Mouse (Mus musculus) c-Kit-negative CD71-positive TER-119-positive erythroid progenitor cells, embryonic 14.5 days (primary cell): ENCODE data around the gene Hdac8.

ENCODE experiments used
- DNase-seq: peaks from one replicate; pipeline ENCODE4 v3.0.0-alpha.2; 2013; ENCODE audit warnings: low read depth, low spot score

Hdac8 gene

DNA sequence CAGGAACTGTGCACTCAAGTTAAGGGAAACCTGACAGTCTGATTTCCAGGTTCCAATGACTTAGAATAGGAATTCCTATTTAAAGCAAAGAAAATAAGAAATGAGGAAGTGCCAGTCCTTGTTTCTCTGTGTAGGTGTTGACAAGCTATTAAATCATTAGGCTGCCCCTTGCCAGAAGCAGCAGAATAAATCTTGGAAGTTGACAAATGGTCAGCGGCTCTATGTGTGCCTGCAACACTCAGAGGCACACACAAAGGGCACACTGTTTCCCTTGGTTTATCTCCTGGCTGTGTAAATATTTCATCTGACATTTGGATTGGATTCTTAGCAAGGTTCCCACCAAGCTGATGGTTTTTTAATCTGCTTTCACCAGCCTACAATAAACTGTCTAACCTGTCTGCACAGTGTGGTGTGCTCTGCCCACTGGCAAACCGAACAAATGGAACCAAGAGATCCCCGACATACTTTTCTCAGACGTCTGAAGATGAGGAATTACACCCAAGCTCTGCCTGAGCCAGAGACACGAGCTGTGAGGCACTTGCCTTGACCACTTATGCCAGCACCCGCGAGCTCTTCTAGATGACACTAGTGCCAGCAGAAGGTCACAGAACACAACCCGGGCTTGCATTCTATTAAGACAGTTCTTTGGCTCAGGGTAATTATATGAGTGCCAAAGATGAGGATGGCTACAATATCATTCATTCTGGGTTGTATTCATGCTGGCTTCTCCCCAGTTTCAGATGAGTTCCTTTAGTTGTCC is 165.6 kb downstream of the Hdac8 start:
- no peak for DNase-seq

DNA sequence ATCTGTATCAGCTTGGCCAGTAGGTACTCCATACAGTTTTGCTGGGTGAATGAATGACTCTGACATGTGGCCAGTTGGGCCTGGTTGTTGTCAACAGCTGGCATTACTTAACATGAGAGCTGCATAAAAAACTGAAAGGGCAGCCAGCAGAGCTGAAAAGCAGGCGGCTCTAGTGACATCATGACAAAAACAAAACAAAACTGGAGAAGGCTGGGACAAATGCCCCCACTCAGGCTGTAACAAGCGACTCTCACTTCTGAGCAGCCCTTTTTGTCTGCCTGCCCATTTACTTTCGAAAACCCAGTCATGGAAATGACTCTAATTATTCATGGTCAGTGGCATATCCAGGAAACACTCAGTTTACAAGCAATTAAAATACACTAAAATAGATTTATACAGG is 185.5 kb downstream of the Hdac8 start:
- no peak for DNase-seq

DNA sequence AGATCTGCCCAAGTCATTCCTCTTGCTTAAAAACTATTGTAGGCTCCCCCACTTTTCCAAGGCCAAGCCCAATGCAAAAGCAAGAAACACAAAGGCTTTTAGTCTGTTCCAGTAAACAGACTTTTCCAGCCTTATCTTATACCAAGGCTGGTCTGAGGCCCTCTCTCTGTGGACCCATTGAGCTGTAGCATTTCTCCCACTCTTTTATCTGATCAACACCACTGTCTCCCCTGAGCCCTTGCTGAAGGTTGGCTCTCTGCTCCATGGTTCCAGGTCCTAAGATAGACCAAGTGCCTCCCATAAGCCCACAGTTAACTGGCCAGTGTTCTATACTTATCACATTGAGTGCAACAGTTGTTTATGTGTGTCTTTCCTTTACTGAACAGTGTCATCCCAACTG is 185.9 kb downstream of the Hdac8 start:
- no peak for DNase-seq

DNA sequence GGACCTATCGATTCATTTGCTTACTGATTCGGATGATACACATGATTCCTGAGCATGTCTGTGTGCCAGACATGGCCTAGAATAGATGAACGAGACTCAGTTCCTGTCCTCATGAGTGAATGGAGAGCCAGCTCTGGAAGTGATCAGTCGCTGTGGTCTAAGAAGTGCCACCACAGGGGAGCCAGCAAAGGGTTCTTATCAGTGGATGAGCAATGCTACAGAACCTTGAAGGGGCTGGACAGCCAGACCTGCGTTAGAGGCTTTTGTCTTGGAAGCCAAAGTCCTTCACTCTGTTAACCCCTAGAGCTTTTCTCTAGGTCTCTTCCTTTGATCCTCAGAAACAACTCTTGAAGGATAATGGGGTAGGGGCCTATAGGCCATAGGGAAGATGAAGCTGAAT is 186.4 kb downstream of the Hdac8 start:
- no peak for DNase-seq

DNA sequence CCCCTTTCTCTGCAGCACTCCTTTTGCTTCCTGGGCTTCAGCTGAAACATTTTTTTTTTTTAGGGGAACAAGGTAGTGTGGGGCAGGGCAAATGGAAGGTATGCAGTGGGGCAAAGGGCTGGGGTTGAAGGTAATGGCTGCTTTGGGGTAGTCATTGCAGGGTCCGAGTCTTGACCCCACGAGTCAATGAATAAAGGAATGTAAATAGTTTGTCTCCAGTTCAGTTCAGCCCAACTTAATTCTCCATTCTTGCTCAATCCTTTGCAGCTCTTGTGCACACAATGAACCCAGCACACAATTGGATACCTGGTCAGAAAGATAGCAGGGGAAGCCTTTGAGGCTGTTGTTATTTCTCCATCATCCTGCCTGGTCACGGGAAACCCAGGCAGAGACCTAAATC is 194.0 kb downstream of the Hdac8 start:
- DNase-seq, result no peak

DNA sequence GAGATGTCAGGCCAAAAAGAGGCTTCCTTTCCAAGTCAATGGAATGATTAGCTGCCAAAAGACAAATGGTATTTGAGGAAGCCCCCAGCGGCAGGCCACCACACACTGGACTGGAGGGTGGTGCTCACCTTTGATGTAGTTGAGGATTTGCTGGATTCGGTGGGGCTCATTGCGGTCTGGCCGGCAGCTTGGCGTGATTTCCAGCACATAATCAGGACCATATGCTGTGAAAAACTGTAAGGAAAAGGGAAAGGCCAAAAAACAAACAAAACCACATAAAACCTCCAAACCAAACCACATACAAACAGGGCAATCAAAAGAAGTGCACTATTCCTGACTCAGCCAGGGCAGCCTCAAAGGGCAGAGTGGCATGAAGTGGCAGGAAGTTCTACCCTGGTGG is 197.6 kb downstream of the Hdac8 start:
- DNase-seq, result no peak

DNA sequence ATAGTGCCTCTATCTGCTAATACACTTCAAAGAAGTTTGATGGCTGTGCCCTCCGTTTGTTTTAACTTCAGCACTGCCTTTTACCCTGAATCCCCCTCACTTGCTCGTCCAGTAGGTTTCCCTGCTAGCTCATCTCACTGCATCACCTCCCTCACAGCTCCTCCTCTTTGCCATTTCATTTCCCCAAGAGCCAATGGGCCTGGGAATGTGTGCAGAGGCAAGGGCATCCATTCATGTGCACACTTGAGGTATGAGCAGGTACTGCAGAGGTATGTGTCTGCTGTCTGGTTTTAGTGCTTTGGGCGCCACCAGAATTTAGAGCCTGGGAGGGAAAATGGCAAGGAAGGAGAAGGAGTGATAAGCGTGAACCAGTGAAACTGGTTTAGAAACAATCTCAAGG is 199.4 kb downstream of the Hdac8 start:
- no peak for DNase-seq

DNA sequence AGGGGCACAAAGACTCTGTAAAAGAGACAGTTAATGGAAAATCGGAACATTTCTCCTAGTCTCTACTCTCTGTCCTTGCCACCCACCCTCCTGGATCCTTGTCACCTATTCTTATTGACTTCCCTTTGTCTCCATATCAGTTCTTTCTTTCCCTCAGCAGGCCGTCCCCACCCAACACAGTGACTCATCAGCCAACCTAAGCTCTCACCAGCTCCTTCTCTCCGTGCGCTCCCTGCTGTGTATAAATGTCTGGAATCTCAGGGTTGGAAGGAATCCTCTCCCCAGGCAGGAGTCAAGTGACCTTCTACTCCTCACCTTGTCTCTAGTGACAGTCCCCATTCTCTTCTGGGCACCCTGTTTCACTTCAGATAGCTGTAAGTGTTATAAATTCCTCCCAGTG is 200.2 kb downstream of the Hdac8 start:
- no peak for DNase-seq

DNA sequence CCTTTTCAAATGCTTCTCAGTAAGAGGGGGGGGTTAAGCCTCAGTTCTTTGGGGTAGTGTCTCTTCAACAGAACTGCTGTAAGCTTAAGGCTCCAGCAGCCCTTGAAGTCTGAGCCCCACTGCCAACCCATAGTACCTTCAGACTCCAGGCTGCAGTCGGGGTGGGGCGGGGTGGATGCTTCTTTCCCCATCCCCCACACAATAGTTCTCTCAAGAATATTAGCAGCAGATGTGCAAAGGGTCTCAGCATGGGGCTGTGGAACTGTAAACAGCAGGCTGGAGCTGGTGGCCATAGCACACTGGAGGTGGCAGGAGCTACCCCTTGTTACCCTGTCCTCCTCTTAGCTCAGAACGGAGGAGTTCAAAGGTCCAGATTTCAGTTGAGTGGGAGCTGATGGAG is 202.7 kb downstream of the Hdac8 start:
- DNase-seq, result no peak

DNA sequence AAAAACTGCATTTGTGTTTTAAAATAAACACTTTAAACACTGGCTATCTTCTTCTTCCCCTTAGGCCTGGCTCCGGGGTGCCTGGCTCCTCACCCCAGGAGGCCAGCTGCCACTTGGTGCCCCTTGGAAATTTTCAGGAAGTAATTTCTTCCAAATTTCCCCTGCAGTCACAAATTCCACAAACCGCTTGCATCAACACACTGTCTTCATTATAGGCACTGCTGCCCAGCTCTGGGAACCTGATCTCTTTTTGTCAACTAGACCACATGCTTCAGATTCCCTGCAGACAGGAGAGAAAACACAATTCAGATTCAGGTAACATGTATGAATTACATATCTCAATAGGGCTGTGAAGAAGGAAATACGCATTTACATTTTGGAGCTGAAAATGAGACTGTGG is 220.3 kb downstream of the Hdac8 start:
- no peak for DNase-seq

DNA sequence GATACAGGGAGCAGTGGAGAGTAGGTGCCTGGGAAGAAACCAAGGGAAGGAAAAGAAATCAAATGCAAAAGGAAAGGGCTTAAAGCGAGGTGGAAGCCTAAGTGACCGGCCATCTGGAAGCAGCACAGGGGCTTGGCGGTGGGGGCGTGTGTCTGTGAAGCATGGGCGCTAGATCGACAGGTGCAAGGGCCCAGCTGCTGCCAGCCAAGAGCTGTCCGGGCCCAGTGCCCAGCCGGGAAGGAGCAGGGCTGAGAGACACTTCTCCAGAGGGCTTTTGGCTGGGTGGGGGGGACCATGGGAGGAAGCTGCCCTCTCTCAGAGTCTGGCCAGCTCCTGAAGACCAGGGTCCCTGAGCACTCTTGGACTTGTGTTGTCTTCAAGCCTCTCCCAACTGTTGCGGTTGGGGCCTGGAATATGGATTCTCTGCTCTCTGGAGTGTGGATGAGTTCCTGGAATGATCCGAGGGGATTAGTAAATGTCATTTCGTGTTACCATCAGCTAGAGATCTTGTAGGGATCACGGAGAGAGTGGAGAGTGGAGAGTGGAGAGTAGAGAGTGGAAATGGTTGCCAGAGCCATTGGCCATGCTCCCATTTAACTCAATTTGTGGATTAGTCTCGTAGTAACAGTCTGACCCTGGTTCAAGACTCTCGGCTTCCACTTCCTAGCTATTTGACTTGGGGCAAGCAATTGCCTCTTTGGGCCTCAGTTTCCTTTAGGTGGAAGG is 242.4 kb downstream of the Hdac8 start:
- no peak for DNase-seq

DNA sequence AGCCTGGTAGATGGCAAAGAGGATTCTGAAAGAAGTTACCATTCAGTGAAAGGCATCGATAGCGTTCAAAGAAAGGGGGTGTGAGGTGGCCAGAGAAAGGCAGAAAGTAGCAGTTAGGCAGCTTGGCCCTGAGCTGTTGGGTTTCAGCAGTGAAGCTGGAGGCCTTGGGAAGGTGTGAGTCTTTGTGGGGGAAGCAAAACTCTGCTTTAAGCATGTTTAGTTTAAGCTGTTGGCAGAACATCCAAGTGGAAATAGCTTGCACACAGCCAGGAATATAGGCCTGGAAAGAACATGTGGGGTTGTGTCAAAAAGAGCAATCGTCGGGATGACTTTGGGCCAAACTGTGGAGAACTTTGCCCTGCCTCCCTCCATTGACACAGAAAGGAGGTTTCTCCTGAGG is 245.4 kb downstream of the Hdac8 start:
- DNase-seq, result no peak

DNA sequence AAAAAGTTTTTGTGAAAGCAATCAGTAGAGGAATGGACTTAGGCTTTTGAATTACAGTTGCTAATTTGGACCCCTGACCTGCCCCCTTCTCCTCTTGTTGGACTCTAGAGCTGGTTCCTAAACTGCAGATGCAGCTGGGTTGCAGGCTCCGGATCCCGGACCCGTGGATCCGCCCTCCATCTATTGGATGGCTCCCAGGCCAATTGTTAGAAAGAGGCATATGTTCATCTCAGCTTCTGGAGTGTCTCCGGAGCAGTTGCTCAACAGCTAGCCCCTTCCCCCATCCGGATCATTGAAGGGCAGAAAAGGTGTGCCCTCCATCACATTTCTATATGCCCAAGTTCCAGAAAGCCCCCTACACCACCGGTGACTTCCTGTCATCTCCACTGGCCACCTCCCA is 251.3 kb downstream of the Hdac8 start:
- DNase-seq, result no peak

DNA sequence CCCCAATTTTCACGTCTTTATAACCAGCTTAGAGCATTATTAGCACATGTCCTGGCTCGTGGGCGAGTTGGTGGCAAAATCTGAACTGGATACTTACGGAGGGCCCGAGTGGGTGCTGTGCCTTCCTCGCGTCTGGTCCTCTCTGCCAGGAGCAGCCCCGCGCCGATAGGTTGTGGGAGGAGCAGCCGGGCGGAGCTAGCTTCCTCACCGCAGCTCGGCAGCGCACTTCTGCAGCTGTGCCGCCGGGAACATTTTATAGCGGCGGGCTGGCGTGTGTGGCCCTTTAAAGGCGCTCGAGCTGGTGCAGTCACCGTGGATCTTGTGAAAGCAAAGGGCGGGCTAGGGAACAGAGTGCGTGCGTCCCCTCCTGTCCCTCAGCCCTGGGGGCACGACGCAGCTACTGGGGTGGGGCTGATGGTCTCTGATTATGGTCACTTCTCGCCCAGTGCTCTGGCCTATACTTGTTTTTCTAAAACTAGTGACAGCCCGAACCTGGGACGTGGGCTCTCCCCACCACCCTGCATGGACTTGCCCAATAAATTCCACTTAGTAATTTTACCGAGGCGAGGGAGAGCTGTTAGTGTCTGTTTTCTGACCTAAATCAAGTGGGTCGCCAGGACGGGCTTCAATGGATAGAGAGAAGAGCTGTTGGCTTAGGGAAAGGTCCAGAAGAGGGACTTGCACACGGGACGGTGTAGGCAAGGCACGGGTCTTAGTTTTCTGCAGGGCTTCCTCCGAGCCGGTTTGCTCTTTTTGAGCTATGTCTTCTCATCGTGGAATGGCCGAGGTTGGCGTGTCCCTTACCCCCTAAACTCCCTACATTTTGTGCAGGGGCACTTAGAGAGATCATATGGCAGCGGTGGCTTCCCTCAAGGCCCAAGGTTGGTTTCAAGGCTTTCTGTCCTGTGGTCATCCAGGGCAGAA is 253.0 kb downstream of the Hdac8 start, which contains the start of gene Cited1:
TSS of gene Cited1 (minus strand) at position 245 of the 924 bp plus-strand sequence.
- no peak for DNase-seq

DNA sequence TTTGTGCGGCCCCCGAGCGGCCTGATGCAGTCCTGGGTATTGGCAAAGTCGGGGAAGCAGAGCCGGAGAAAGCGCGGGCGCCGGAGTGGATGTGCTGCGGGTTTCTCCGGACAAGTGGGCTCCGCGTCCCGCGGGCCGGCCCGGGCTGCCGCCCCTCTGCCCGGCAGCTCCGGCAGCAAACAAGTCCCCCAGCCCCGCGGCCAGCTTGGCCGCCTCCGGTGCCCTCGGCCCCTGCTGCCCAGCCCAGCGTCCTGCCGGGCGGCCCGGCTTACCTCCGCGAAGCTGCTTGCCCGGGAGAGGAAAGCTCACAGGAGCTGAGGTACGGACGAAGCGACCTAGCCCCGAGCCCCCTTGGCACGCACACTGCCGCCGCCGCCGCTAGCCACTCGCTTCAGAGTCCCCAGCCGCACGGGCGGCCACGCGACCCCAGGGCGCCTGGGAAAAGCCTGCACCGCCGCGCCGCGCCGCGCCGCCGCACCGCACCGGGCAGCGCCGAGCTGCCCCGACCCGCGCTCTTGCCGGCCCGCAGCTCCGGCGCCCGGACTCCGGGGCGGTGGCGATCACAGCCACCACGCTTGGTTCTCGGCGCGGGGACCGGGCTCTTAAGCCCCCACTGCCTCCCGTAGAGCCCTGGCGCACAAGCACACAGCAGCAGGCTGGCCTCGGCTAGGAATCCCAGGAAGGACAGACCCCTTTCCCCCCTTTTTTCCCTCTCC is 253.8 kb downstream of the Hdac8 start:
- DNase-seq, result no peak

DNA sequence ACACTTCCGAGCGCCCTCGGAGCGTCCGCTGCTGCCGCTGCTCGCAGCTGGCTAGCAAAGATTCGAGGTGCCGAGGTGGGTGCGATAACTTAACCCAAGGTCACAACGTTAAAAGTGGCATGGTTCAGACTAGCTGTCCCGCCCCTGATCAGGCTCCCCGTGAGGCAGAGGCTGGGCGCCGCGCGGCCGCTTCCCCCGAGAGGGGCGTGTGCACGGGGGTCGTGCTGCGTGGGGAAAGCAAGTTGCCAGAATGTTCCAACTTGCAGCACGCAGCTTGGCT is 254.3 kb downstream of the Hdac8 start:
- no peak for DNase-seq

DNA sequence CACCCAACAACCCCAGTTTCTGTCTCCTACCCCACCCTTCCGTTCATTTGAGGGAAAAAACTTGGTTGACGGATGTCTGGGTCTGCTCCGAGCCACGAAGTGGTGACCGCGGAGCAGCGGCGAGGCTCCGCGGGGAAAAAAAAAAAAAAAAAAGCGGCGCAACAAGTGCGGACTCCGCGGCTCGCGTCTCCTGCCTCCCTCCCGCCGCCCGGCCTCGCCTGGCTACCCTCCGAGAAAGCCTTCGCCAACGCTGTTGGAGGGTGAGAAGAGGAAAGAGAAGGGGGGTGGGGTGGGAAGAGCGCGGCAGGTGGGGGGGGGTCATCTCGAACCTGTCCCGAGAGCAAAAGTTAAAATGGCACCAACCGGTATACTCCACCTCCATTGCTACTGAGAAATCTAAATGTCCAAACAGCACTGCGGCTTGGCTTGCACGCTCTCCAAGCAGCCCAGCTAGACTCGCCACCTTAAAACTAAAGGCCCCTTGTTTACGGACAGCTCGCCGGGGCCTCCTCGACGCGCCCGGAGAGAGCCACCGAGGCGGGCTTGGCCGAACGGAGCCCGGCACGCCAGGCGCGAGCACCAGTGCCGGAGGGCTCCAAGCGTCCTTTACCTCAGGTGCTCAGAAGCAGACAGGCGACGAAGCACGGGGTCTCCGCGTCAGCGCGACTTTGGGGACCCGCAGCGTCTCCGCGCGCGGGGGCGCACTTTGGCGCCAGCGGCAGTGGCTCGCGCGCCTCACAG is 254.8 kb downstream of the Hdac8 start:
- no peak for DNase-seq

DNA sequence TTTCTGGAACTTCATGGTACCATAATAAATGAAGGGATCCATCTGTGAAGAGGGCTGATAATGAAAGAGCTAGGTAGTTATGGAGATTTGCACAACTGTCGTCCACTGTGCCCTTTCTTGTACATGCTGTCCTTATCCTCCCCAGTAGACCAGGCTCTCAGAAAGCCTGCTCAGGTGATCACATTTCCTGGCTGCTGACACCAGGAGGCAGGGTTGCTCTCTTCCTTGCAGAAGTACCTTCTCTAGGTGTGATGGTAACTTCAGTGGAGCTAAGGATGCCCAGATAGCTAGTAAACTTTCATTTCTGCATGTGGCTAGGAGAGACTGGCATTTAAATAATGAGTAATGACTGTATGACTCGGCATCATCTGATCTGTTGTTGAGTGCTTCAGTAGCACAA is 260.8 kb downstream of the Hdac8 start:
- no peak for DNase-seq
